Mouse (Mus musculus): ENCODE data around the gene Mlana.

Mlana gene

GRCm38 (mm10) chr19:29697245-29697874 is at the start of gene Mlana:
Mlana (plus strand) TSS chr19:29697824.
- peak; percentile 48 for DNase-seq

- no peak for DNase-seq
Measured at GRCm38 (mm10) chr19:29648550-29648914, 49.1 kb upstream of the Mlana start.

- no peak for DNase-seq
Measured at GRCm38 (mm10) chr19:29649683-29650082, 47.9 kb upstream of the Mlana start.

GRCm38 (mm10) chr19:29653768-29654265 is 43.8 kb upstream of the Mlana start:
- DNase-seq: no peak

- no peak for DNase-seq
Measured at GRCm38 (mm10) chr19:29655148-29655547, 42.5 kb upstream of the Mlana start.

GRCm38 (mm10) chr19:29656029-29656428 is 41.6 kb upstream of the Mlana start:
- DNase-seq: no peak

- no peak for DNase-seq
Measured at GRCm38 (mm10) chr19:29656620-29657019, 41.0 kb upstream of the Mlana start.

GRCm38 (mm10) chr19:29657033-29657432 is 40.6 kb upstream of the Mlana start:
- DNase-seq: no peak

- DNase-seq: no peak
Measured at GRCm38 (mm10) chr19:29657558-29657957, 40.1 kb upstream of the Mlana start.

- no peak for DNase-seq
Measured at GRCm38 (mm10) chr19:29658836-29659235, 38.8 kb upstream of the Mlana start.

- no peak for DNase-seq
Measured at GRCm38 (mm10) chr19:29659705-29660104, 37.9 kb upstream of the Mlana start.

GRCm38 (mm10) chr19:29660835-29661764 is 36.5 kb upstream of the Mlana start:
- no peak for DNase-seq

- no peak for DNase-seq
Measured at GRCm38 (mm10) chr19:29661974-29662580, 35.5 kb upstream of the Mlana start.

GRCm38 (mm10) chr19:29663780-29664179 is 33.8 kb upstream of the Mlana start:
- DNase-seq: no peak

- DNase-seq: no peak
Measured at GRCm38 (mm10) chr19:29664934-29665333, 32.7 kb upstream of the Mlana start.

- DNase-seq: no peak
Measured at GRCm38 (mm10) chr19:29666164-29666563, 31.5 kb upstream of the Mlana start.

GRCm38 (mm10) chr19:29666965-29667594 is 30.5 kb upstream of the Mlana start:
- no peak for DNase-seq

- no peak for DNase-seq
Measured at GRCm38 (mm10) chr19:29668135-29668534, 29.5 kb upstream of the Mlana start.

GRCm38 (mm10) chr19:29670247-29670646 is 27.4 kb upstream of the Mlana start:
- DNase-seq: no peak

GRCm38 (mm10) chr19:29671160-29671559 is 26.5 kb upstream of the Mlana start:
- DNase-seq: no peak

- no peak for DNase-seq
Measured at GRCm38 (mm10) chr19:29672660-29673059, 25.0 kb upstream of the Mlana start.

- DNase-seq: no peak
Measured at GRCm38 (mm10) chr19:29674946-29675345, 22.7 kb upstream of the Mlana start.

GRCm38 (mm10) chr19:29675562-29676078 is 22.0 kb upstream of the Mlana start:
- DNase-seq: no peak
